Mouse (Mus musculus) myocyte (in vitro differentiated cells): ENCODE measurements around the gene Atf6b. TPM values are rescaled to one million over a fixed set of nuclear protein-coding genes. Genes with fewer than 3 reads are reported as not detected.
A peak's percentile ranks its signal among the peaks of the same experiment; 100 is the strongest.

Experiments used
- H3K27me3 ChIP-seq: one replicate; pipeline ENCODE4 v1.6.1; 2011; ENCODE audit not compliant: control insufficient read depth, insufficient read depth, insufficient read length
- H3K36me3 ChIP-seq: one replicate; pipeline ENCODE4 v1.6.1; 2011; ENCODE audit not compliant: control insufficient read depth, insufficient read depth
- H3K4me2 ChIP-seq: one replicate; pipeline ENCODE4 v1.6.1; 2011; ENCODE audit warnings: low read depth, control low read depth
- H3K4me3 ChIP-seq: one replicate; pipeline ENCODE4 v1.5.1; 2011; ENCODE audit warnings: mild to moderate bottlenecking, control low read depth, moderate library complexity
- H3K79me2 ChIP-seq: one replicate; pipeline ENCODE4 v1.6.1; 2011; ENCODE audit not compliant: control insufficient read depth, insufficient read depth
- H3ac ChIP-seq: one replicate; pipeline ENCODE4 v1.6.1; 2011; ENCODE audit not compliant: control insufficient read depth, insufficient read length
- CEBPB ChIP-seq: IDR thresholded peaks from 2 replicates; pipeline ENCODE4 v1.6.1; 2011; ENCODE audit warnings: mild to moderate bottlenecking, moderate library complexity; ENCODE audit not compliant: poor library complexity, insufficient read depth, severe bottlenecking
- E2F4 ChIP-seq: IDR thresholded peaks from one replicate; pipeline ENCODE4 v1.6.1; 2011; ENCODE audit warnings: mild to moderate bottlenecking, control low read depth, moderate library complexity; ENCODE audit not compliant: insufficient read depth
- MAX ChIP-seq: IDR thresholded peaks from one replicate; pipeline ENCODE4 v1.6.1; 2011; ENCODE audit warnings: low read depth, mild to moderate bottlenecking, control low read depth
- MYOD1 ChIP-seq, 3 experiments: IDR thresholded peaks; one replicate each; pipeline ENCODE4 v1.6.1; 2011; ENCODE audit warnings: control low read depth in 2 of 3, low read depth in 2 of 3, mild to moderate bottlenecking in 2 of 3, moderate library complexity in 1 of 3; ENCODE audit not compliant: insufficient read length in 2 of 3, control insufficient read depth in 1 of 3
- MYOG ChIP-seq, 3 experiments: IDR thresholded peaks; one replicate each; pipeline ENCODE4 v1.6.1; 2011; ENCODE audit warnings: control low read depth in 2 of 3, low read depth in 2 of 3, mild to moderate bottlenecking in 2 of 3; ENCODE audit not compliant: insufficient read length in 2 of 3, control insufficient read depth in 1 of 3, insufficient read depth in 1 of 3
- POLR2A ChIP-seq: IDR thresholded peaks from one replicate; pipeline ENCODE4 v1.6.1; 2011; ENCODE audit warnings: low read depth, mild to moderate bottlenecking, control low read depth, moderate library complexity; ENCODE audit not compliant: insufficient read length
- POLR2AphosphoS2 ChIP-seq: IDR thresholded peaks from one replicate; pipeline ENCODE4 v1.6.1; 2011; ENCODE audit warnings: low read depth, control low read depth; ENCODE audit not compliant: insufficient read length
- REST ChIP-seq: IDR thresholded peaks from one replicate; pipeline ENCODE4 v1.6.1; 2011; ENCODE audit warnings: mild to moderate bottlenecking, control low read depth, moderate library complexity; ENCODE audit not compliant: insufficient read depth, insufficient read length
- SRF ChIP-seq: IDR thresholded peaks from one replicate; pipeline ENCODE4 v1.6.1; 2011; ENCODE audit warnings: low read depth; ENCODE audit not compliant: control insufficient read depth, insufficient read length
- TCF12 ChIP-seq: IDR thresholded peaks from one replicate; pipeline ENCODE4 v1.6.1; 2011; ENCODE audit warnings: mild to moderate bottlenecking, control low read depth; ENCODE audit not compliant: poor library complexity, insufficient read depth, severe bottlenecking
- TCF3 ChIP-seq: IDR thresholded peaks from one replicate; pipeline ENCODE4 v1.6.1; 2011; ENCODE audit warnings: low read depth, control low read depth; ENCODE audit not compliant: insufficient read length
- USF1 ChIP-seq: IDR thresholded peaks from one replicate; pipeline ENCODE4 v1.6.1; 2011; ENCODE audit warnings: low read depth, mild to moderate bottlenecking, control low read depth, moderate library complexity
- polyA plus RNA-seq: library from polyadenylated mRNA; unstranded; fragments of >200 nt; fragmentation: generic; extraction: Trizol; gene quantifications from one replicate; pipeline ENCODE4 v1.2.1, GENCODE M21; 2012; ENCODE audit warnings: missing spikeins

Atf6b gene
- polyA plus RNA-seq, 1 experiment: 42.5 TPM

DNA sequence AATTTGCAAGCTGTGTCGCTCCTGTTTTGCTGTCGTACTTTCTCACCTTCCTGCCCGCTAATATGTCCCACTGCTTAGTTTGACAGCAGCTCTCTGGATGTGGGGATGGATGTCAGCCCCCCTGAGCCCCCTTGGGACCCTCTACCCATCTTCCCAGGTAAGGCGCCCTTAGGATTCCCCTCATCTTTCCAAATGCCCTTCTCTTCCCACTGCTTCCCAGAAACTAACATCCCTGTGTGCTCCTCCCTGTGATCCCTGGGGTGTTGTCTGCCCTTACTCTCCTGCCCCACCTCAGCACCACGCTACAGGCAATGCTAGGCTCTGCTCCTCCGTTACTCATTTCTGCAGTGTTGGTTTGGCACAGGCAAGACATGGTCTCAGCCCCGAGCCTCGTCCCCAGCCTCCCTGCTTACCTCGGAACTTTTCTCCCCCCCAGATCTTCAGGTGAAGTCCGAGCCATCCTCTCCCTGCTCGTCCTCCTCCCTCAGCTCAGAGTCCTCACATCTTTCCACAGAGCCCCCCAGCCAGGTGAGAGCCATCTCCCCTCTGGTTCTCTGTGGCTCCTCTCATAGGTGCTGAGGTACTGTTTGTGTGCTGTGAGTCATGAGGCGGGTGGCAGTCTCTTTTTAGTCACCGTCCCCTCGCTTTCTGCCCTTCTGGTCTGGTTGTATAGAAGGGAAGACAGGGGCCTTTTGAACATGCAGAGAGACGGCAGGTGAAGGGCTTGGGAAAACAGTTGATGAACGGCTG, 1.4 kb downstream of the Atf6b start:
- Histone ChIP-seq H3K27me3 (no peaks in the 10 kb centered on the region), H3ac (no peak overlapping the region), H3K4me2 (peak overlapping the region; percentile 77), H3K4me3 (peak overlapping the region; percentile 44), H3K79me2 (peaks cover 9% of the 10 kb centered on the region), H3K36me3 (peaks cover 3% of the 10 kb centered on the region)
- TF ChIP-seq POLR2A: no peak
- TF ChIP-seq MAX: no peak
- TF ChIP-seq POLR2AphosphoS2: no peak
- no peak for TF ChIP-seq E2F4

DNA sequence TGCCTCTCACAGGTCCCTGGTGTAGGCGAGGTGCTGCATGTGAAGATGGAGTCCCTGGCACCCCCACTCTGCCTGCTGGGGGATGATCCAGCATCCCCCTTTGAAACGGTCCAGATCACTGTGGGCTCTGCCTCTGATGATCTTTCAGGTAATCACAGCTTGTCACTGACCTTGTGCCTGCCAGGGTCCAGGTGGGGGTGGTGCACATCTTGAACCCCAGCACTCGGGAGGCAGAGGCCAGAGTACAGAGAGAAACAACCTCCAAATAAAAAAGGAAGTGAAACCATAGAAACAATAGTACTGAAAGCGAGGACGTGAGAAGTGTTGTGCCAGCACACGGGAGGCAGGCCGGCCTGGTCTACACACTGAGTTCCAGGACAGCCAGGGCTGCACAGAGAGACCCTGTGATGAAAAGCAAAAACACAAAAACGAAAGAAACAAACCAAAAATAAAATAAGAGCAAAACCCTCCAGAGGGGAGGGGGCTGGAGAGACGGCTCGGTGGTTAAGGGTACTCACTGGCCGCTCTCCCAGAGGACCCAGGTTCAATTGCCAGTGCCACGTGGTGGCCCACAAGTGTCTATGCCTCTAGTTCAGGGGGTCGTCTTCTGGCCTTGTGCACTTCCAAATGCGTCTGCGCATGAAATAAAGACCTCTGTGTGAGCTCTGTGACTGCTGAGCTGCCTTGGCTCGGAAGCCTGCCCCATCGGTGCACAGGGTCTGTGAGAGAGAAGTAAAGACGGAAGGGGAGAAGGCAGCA, 2.3 kb downstream of the Atf6b start:
- peaks cover 3% of the 10 kb centered on the region for H3K36me3 ChIP-seq
- no peak overlapping the region for H3K4me3 ChIP-seq
- H3K27me3 ChIP-seq: no peaks in the 10 kb centered on the region
- TF ChIP-seq TCF12: no peak
- no peak for TF ChIP-seq E2F4
- TF ChIP-seq REST: no peak
- no peak for TF ChIP-seq MAX
- no peak for TF ChIP-seq TCF3
- no peak for TF ChIP-seq MYOG (IDR thresholded peaks at IDR 0.05; ENCODE audit: control insufficient read depth in 1 of 3, insufficient read depth in 1 of 3, insufficient read length in 2 of 3, low read depth in 2 of 3)
- no peak for TF ChIP-seq SRF
- TF ChIP-seq MYOD1 (IDR thresholded peaks at IDR 0.05; ENCODE audit: control insufficient read depth in 1 of 3, insufficient read length in 2 of 3, low read depth in 2 of 3): no peak
- no peak for TF ChIP-seq CEBPB
- no peak for TF ChIP-seq USF1
- TF ChIP-seq POLR2A: no peak
- no peak for TF ChIP-seq POLR2AphosphoS2
- H3K79me2 ChIP-seq: peaks cover 9% of the 10 kb centered on the region
- H3ac ChIP-seq: no peak overlapping the region
- no peak overlapping the region for H3K4me2 ChIP-seq

DNA sequence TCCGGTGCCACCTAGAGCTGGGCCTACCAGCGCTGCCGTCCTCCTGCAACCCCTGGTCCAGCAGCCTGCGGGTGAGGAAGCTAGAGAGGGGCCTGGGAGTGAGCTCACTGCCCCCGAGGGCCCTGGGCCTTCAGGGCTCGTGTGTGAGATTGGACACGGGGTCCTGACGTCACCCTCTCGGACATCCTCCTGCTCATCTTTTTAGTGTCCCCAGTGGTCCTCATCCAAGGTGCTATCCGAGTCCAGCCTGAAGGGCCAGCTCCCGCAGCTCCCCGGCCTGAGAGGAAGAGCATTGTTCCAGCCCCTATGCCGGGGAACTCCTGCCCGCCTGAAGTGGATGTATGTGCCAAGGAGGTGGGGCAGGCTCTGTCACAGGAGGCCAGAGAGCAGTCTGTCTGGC, 3.8 kb downstream of the Atf6b start:
- Histone ChIP-seq H3K79me2 (peaks cover 4% of the 10 kb centered on the region), H3ac (no peak overlapping the region), H3K27me3 (no peaks in the 10 kb centered on the region), H3K4me2 (no peak overlapping the region), H3K4me3 (no peak overlapping the region), H3K36me3 (peaks cover 3% of the 10 kb centered on the region)
- TF ChIP-seq TCF12 (no peak), TCF3 (no peak), MYOG (IDR thresholded peaks at IDR 0.05; ENCODE audit: control insufficient read depth in 1 of 3, insufficient read depth in 1 of 3, insufficient read length in 2 of 3, low read depth in 2 of 3) (no peak), USF1 (no peak)

DNA sequence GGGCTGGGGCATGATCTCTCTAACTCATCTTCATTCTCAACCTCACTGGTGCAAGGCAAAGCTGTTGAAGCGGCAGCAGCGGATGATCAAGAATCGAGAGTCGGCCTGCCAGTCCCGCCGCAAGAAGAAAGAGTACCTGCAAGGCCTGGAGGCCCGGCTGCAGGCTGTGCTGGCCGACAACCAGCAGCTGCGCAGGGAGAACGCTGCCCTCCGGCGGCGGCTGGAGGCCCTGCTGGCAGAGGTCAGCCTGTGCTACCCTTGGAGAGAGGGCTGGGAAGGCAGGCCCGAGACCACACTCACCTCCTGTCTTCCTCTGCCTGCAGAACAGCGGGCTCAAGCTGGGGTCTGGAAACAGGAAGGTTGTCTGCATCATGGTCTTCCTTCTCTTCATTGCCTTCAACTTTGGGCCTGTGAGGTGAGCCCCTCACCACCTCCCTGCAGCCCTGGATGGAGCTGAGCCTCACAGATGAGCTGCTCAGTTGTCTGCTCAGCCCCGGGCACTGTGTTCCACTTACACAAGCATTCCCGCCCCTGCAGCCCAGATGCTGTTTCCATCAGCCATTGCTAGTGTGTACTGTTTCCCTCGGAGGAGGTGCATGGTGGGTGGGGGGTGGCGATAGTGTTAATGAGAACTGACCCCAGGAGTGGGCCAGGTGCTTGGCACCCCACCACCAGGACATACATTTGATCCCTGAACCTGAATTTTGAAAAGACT, 4.7 kb downstream of the Atf6b start:
- H3K27me3 ChIP-seq: no peaks in the 10 kb centered on the region

DNA sequence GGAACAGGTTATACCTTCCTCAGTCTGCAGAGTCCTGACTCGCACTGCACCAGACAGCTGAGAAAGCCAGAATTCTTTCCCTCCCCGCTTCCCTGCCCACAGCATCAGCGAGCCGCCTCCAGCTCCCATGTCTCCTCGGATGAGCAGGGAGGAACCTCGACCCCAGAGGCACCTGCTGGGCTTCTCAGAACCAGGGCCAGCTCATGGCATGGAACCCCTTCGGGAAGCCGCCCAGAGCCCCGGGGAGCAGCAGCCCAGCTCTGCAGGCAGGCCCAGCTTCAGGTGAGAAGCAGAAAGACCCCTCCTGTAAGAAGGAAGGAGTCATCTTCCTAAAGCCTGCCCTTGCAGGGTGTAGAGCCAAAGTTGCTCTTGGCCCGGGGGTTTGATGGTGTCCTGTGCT, 5.6 kb downstream of the Atf6b start:
- TF ChIP-seq POLR2A (no peak), POLR2AphosphoS2 (no peak), USF1 (no peak), SRF (no peak), MYOD1 (IDR thresholded peaks at IDR 0.05; ENCODE audit: control insufficient read depth in 1 of 3, insufficient read length in 2 of 3, low read depth in 2 of 3) (no peak), CEBPB (no peak), TCF12 (no peak), MAX (no peak), E2F4 (no peak), REST (no peak), MYOG (IDR thresholded peaks at IDR 0.05; ENCODE audit: control insufficient read depth in 1 of 3, insufficient read depth in 1 of 3, insufficient read length in 2 of 3, low read depth in 2 of 3) (no peak), TCF3 (no peak)
- Histone ChIP-seq H3K4me3 (no peak overlapping the region), H3ac (no peak overlapping the region), H3K4me2 (no peak overlapping the region), H3K27me3 (peaks cover 5% of the 10 kb centered on the region), H3K79me2 (peaks cover 4% of the 10 kb centered on the region), H3K36me3 (peaks cover 3% of the 10 kb centered on the region)

More for the DNA sequence above, 4.7 kb downstream of the Atf6b start:
- peaks cover 3% of the 10 kb centered on the region for H3K36me3 ChIP-seq
- TF ChIP-seq E2F4: no peak
- no peak for TF ChIP-seq USF1
- TF ChIP-seq MYOG (IDR thresholded peaks at IDR 0.05; ENCODE audit: control insufficient read depth in 1 of 3, insufficient read depth in 1 of 3, insufficient read length in 2 of 3, low read depth in 2 of 3): no peak
- TF ChIP-seq TCF12: no peak
- no peak for TF ChIP-seq POLR2A
- TF ChIP-seq POLR2AphosphoS2: no peak
- no peak for TF ChIP-seq TCF3
- TF ChIP-seq REST: no peak
- peaks cover 4% of the 10 kb centered on the region for H3K79me2 ChIP-seq
- H3ac ChIP-seq: no peak overlapping the region
- no peak overlapping the region for H3K4me2 ChIP-seq
- H3K4me3 ChIP-seq: no peak overlapping the region
